Mouse (Mus musculus): ENCODE results near the gene Axdnd1. TPM values are rescaled to one million over a fixed set of nuclear protein-coding genes. Genes with fewer than 3 reads are reported as not detected.
A peak's percentile ranks its signal among the peaks of the same experiment; 100 is the strongest.
"Not testable (repeated sequence)": the region's sequence is repeated elsewhere in the genome, so short reads cannot be mapped to it uniquely, and the experiment has no call there.

The Axdnd1 gene
- polyA plus RNA-seq, 1 experiment from 2014 or later: 0.12 TPM

DNA sequence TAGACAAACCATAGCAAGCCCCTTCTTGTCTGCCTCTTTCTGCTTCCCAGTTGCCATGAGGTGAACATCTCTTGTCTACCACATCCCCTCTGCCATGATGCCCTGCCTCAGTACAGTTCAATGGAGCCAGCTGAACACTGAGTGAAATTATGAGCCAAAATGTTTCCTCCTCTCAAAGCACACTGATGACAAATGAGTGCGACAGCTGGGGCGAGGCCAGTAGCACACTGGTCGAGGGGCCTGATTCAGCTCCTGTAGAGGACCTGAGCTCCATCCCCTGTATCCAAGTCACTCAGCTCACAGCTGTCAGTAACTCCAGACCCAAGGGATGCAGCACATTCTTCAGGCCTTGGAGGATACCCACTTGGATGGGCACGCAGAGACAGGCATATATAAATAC, 75.3 kb downstream of the Axdnd1 start:
- DNase-seq (ENCODE audit: low spot score) (no peak), ATAC-seq (replicated peaks; ENCODE audit: low FRiP score, low TSS enrichment, low read depth) (no peak)
- no peaks in the 10 kb centered on the region for H3K36me3 ChIP-seq (ENCODE audit: control insufficient read depth, insufficient read depth, low read length)
- no peak overlapping the region for H3K27ac ChIP-seq (ENCODE audit: low read depth)
- no peak overlapping the region for H3K4me3 ChIP-seq (ENCODE audit: low read depth, low read length)
- H3K4me2 ChIP-seq (ENCODE audit: low read length): no peak overlapping the region
- no peak overlapping the region for H3K9ac ChIP-seq (ENCODE audit: low read length)
- no peaks in the 10 kb centered on the region for H3K4me1 ChIP-seq (replicated peaks; ENCODE audit: control insufficient read depth, insufficient read depth, low read length)
- H3K9me3 ChIP-seq (ENCODE audit: control insufficient read depth, low read length): no peaks in the 10 kb centered on the region
- 83% methylated on average over 4 of the region's 4 CpGs for WGBS
- no peaks in the 10 kb centered on the region for H3K27me3 ChIP-seq (replicated peaks; ENCODE audit: control insufficient read depth, insufficient read depth, low read length)

DNA sequence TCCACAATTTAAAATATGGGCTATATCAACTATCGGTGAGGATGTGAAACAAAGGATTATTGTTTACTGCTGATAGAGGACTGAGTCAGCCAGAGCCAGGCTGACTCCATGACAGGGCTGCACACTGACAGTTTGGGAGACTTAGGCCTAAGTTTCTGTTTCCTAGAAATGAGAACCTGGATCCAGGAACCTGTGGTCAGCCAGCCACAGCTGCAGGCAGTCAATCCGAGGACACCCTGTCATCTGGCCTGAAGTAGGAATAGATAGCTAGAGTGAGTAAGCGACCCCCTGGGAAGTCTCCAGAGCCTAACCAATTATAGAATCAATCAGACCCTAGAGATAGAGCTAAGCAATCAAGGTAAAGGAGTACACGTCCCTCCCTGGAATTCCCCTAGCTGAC, 76.5 kb downstream of the Axdnd1 start:
- Histone ChIP-seq H3K36me3 (ENCODE audit: control insufficient read depth, insufficient read depth, low read length) (no peaks in the 10 kb centered on the region), H3K4me1 (replicated peaks; ENCODE audit: control insufficient read depth, insufficient read depth, low read length) (no peaks in the 10 kb centered on the region), H3K27me3 (replicated peaks; ENCODE audit: control insufficient read depth, insufficient read depth, low read length) (no peaks in the 10 kb centered on the region), H3K4me3 (ENCODE audit: low read depth, low read length) (no peak overlapping the region), H3K9ac (ENCODE audit: low read length) (no peak overlapping the region), H3K4me2 (ENCODE audit: low read length) (no peak overlapping the region), H3K27ac (ENCODE audit: low read depth) (no peak overlapping the region), H3K9me3 (ENCODE audit: control insufficient read depth, low read length) (no peaks in the 10 kb centered on the region)
- DNase-seq (ENCODE audit: low spot score): no peak
- ATAC-seq (replicated peaks; ENCODE audit: low FRiP score, low TSS enrichment, low read depth): no peak
- WGBS: 68% methylated on average over 4 of the region's 4 CpGs

DNA sequence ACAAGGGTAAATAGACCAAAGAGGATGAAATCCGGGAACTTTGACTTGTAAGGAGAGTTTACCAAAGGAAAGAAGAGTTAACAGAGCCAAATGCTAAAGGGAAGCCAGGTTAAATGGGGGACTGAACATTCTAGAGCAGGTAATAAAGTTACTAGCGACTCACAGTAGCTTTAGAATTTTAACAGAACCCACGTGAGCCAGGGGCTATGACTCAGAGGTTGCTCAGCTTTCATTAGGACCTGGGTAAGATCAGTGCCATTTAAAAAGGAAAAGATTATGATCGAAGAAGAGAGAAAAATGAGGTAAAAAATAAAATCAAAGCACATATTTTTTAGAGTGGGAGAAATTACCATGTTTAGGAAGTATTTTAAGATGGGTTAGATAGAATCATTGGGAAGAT, 80.1 kb downstream of the Axdnd1 start:
- Histone ChIP-seq H3K27me3 (replicated peaks; ENCODE audit: control insufficient read depth, insufficient read depth, low read length) (no peaks in the 10 kb centered on the region), H3K9me3 (ENCODE audit: control insufficient read depth, low read length) (no peaks in the 10 kb centered on the region), H3K4me2 (ENCODE audit: low read length) (no peak overlapping the region), H3K36me3 (ENCODE audit: control insufficient read depth, insufficient read depth, low read length) (no peaks in the 10 kb centered on the region), H3K27ac (ENCODE audit: low read depth) (no peak overlapping the region), H3K4me3 (ENCODE audit: low read depth, low read length) (no peak overlapping the region), H3K4me1 (replicated peaks; ENCODE audit: control insufficient read depth, insufficient read depth, low read length) (no peaks in the 10 kb centered on the region), H3K9ac (ENCODE audit: low read length) (no peak overlapping the region)
- DNase-seq (ENCODE audit: low spot score) (no peak), ATAC-seq (replicated peaks; ENCODE audit: low FRiP score, low TSS enrichment, low read depth) (no peak)
- 68% methylated on average over 4 of the region's 4 CpGs for WGBS

DNA sequence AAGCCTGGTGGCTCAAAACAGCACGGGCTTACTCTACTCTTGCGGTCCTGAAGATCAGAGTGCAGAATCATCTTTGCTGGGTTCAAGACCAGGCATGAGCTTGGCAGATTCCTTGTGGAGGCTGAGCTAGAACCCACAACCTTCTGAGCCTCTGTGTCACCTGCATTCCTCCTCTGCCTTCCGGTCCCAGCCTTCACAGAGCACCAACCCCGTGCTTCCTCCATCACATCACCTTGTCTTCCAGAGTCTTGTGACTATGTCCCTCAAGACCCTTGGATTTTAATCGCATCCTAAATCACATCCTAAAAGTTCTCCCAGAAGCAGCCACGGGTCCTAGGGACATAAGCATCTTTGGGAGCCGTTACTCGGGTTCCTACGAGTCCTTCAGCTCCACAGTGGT, 97.8 kb downstream of the Axdnd1 start:
- 85% methylated on average over 9 of the region's 9 CpGs for WGBS
- no peaks in the 10 kb centered on the region for H3K9me3 ChIP-seq (ENCODE audit: control insufficient read depth, low read length)
- DNase-seq (ENCODE audit: low spot score): no peak
- H3K27me3 ChIP-seq (replicated peaks; ENCODE audit: control insufficient read depth, insufficient read depth, low read length): no peaks in the 10 kb centered on the region
- H3K4me3 ChIP-seq (ENCODE audit: low read depth, low read length): no peak overlapping the region
- ATAC-seq (replicated peaks; ENCODE audit: low FRiP score, low TSS enrichment, low read depth): no peak
- no peak overlapping the region for H3K27ac ChIP-seq (ENCODE audit: low read depth)
- no peaks in the 10 kb centered on the region for H3K36me3 ChIP-seq (ENCODE audit: control insufficient read depth, insufficient read depth, low read length)
- H3K9ac ChIP-seq (ENCODE audit: low read length): no peak overlapping the region
- no peaks in the 10 kb centered on the region for H3K4me1 ChIP-seq (replicated peaks; ENCODE audit: control insufficient read depth, insufficient read depth, low read length)
- no peak overlapping the region for H3K4me2 ChIP-seq (ENCODE audit: low read length)

- Histone ChIP-seq H3K4me1 (replicated peaks; ENCODE audit: control insufficient read depth, insufficient read depth, low read length) (peaks cover 5% of the 10 kb centered on the region), H3K4me2 (ENCODE audit: low read length) (peak within 1 kb of the TSS; percentile 43), H3K4me3 (ENCODE audit: low read depth, low read length) (peak within 1 kb of the TSS; percentile 15; the same call in 1 of the 2 replicates), H3K27ac (ENCODE audit: low read depth) (no peak within 1 kb of the TSS), H3K9me3 (ENCODE audit: control insufficient read depth, low read length) (no peaks in the 10 kb centered on the region), H3K9ac (ENCODE audit: low read length) (no peak within 1 kb of the TSS), H3K36me3 (ENCODE audit: control insufficient read depth, insufficient read depth, low read length) (no peaks in the 10 kb centered on the region), H3K27me3 (replicated peaks; ENCODE audit: control insufficient read depth, insufficient read depth, low read length) (peaks cover 39% of the 10 kb centered on the region)
- 0 out of 2 replicates have a peak, but pooled peaks have one; percentile 19 for ATAC-seq (replicated peaks; ENCODE audit: low FRiP score, low TSS enrichment, low read depth)
- 2% methylated on average over 29 of the region's 29 CpGs for WGBS
- peak; percentile 54 for DNase-seq (ENCODE audit: low spot score)
Measured at GRCm38 (mm10) chr1:156310630-156311029, 110.3 kb downstream of the Axdnd1 start, which contains the start of gene Nphs2. Nphs2 (plus strand) TSS chr1:156310727.

GRCm38 (mm10) chr1:156308595-156308994, 112.4 kb downstream of the Axdnd1 start:
- no peak overlapping the region for H3K9ac ChIP-seq (ENCODE audit: low read length)
- H3K4me3 ChIP-seq (ENCODE audit: low read depth, low read length): no peak overlapping the region
- ATAC-seq (replicated peaks; ENCODE audit: low FRiP score, low TSS enrichment, low read depth) (no peak), DNase-seq (ENCODE audit: low spot score) (no peak)
- peaks cover 5% of the 10 kb centered on the region for H3K4me1 ChIP-seq (replicated peaks; ENCODE audit: control insufficient read depth, insufficient read depth, low read length)
- H3K27ac ChIP-seq (ENCODE audit: low read depth): no peak overlapping the region
- H3K4me2 ChIP-seq (ENCODE audit: low read length): no peak overlapping the region
- no peaks in the 10 kb centered on the region for H3K36me3 ChIP-seq (ENCODE audit: control insufficient read depth, insufficient read depth, low read length)
- no peaks in the 10 kb centered on the region for H3K9me3 ChIP-seq (ENCODE audit: control insufficient read depth, low read length)
- WGBS: 68% methylated on average over 1 of the region's 1 CpGs
- H3K27me3 ChIP-seq (replicated peaks; ENCODE audit: control insufficient read depth, insufficient read depth, low read length): peaks cover 59% of the 10 kb centered on the region

DNA sequence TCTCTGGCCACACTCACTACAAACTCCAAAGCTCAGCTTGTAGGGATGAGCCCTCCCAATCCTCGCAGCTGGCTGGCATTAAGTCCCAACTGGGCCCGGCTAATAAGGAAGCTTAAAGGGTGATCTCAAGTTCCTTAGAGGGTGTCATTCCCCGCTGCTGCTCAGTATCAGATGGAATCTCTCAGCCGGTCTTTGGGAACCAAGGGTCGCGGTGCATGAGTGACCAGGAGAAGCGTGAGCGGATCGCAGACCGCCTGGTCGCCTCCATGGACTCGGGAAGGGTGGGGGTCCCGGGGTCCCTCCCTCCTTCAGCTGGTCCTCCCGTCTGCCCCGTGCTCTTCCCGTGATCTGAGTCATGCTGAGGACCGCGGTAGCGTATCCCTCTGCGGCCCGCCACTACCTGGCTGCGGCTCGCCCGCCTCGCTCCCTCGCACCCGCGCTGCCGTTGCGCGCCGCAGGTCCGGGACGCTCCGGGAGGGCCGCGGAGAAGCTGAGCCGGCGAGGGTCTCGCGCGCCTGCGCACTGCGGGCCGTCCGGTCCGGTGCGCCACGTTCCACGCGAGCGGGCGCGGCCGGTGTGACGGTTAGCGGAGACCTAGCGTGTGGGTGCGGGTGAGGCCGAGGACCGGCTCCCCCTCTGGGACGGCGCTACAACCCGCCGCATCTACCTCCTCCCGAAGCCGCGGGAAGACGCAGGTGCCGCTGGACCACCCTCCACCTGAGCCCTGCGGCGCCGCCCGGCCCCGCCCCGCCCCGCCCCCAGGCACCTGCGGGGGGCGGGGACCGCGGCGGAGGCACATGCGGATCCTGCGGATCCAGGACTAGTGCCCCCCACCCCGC, 117.8 kb downstream of the Axdnd1 start, which contains the start of gene Tdrd5:
TSS of gene Tdrd5 (minus strand) at position 754 of the 839 bp plus-strand sequence.
- DNase-seq (ENCODE audit: low spot score) (peak; percentile 75), ATAC-seq (replicated peaks; ENCODE audit: low FRiP score, low TSS enrichment, low read depth) (peak; percentile 81)
- Histone ChIP-seq H3K9me3 (ENCODE audit: control insufficient read depth, low read length) (0 out of 2 replicates have a peak, but pooled peaks cover 3% of the 10 kb centered on the region), H3K4me3 (ENCODE audit: low read depth, low read length) (peak within 1 kb of the TSS; percentile 65), H3K36me3 (ENCODE audit: control insufficient read depth, insufficient read depth, low read length) (no peaks in the 10 kb centered on the region), H3K27me3 (replicated peaks; ENCODE audit: control insufficient read depth, insufficient read depth, low read length) (peaks cover 50% of the 10 kb centered on the region), H3K9ac (ENCODE audit: low read length) (peak within 1 kb of the TSS; percentile 40), H3K4me1 (replicated peaks; ENCODE audit: control insufficient read depth, insufficient read depth, low read length) (no peaks in the 10 kb centered on the region), H3K4me2 (ENCODE audit: low read length) (peak within 1 kb of the TSS; percentile 97), H3K27ac (ENCODE audit: low read depth) (no peak within 1 kb of the TSS)
- WGBS: under 1% methylated on average over 73 of the region's 85 CpGs

GRCm38 (mm10) chr1:156290016-156290415, 130.9 kb downstream of the Axdnd1 start:
- no peak for ATAC-seq (replicated peaks; ENCODE audit: low FRiP score, low TSS enrichment, low read depth)

GRCm38 (mm10) chr1:156289222-156289587, 131.8 kb downstream of the Axdnd1 start:
- not testable (repeated sequence) for H3K36me3 ChIP-seq (ENCODE audit: control insufficient read depth, insufficient read depth, low read length); H3K27me3 ChIP-seq (replicated peaks; ENCODE audit: control insufficient read depth, insufficient read depth, low read length); H3K4me1 ChIP-seq (replicated peaks; ENCODE audit: control insufficient read depth, insufficient read depth, low read length); H3K4me2 ChIP-seq (ENCODE audit: low read length); H3K27ac ChIP-seq (ENCODE audit: low read depth); ATAC-seq (replicated peaks; ENCODE audit: low FRiP score, low TSS enrichment, low read depth); H3K9me3 ChIP-seq (ENCODE audit: control insufficient read depth, low read length); H3K9ac ChIP-seq (ENCODE audit: low read length); H3K4me3 ChIP-seq (ENCODE audit: low read depth, low read length); DNase-seq (ENCODE audit: low spot score)
- WGBS: 63% methylated on average over 10 of the region's 10 CpGs

More at GRCm38 (mm10) chr1:156290016-156290415, 130.9 kb downstream of the Axdnd1 start:
- DNase-seq (ENCODE audit: low spot score): no peak
- H3K9ac ChIP-seq (ENCODE audit: low read length): no peak overlapping the region
- no peak overlapping the region for H3K4me2 ChIP-seq (ENCODE audit: low read length)
- no peak overlapping the region for H3K27ac ChIP-seq (ENCODE audit: low read depth)
- no peaks in the 10 kb centered on the region for H3K27me3 ChIP-seq (replicated peaks; ENCODE audit: control insufficient read depth, insufficient read depth, low read length)
- no peaks in the 10 kb centered on the region for H3K36me3 ChIP-seq (ENCODE audit: control insufficient read depth, insufficient read depth, low read length)
- H3K4me1 ChIP-seq (replicated peaks; ENCODE audit: control insufficient read depth, insufficient read depth, low read length): no peaks in the 10 kb centered on the region
- 88% methylated on average over 6 of the region's 6 CpGs for WGBS
- no peaks in the 10 kb centered on the region for H3K9me3 ChIP-seq (ENCODE audit: control insufficient read depth, low read length)
- H3K4me3 ChIP-seq (ENCODE audit: low read depth, low read length): no peak overlapping the region
